8 mouse cellular contexts compared by ENCODE assay signal in genomic region chr14:46387357-46387671, GRCm38 (mm10). TPM values are rescaled to one million over a fixed set of nuclear protein-coding genes. Genes with fewer than 3 reads are reported as not detected.
DNase-seq lines count a peak whose midpoint lies in the region; ATAC-seq and TF ChIP-seq lines count a peak whose summit lies in the region.

No protein-coding gene starts in this region.

- peak; percentile 96 for DNase-seq in kidney, postnatal 0 days (ENCODE audit: low spot score)
- peak; percentile 91 for DNase-seq in lung, postnatal 25 days (ENCODE audit: low spot score)
- DNase-seq in cerebellum, adult 8-10 months, result no peak

- H3K4me1 ChIP-seq in megakaryocyte, embryonic 14.5 days, result peaks cover 18% of the 10 kb centered on the region; the same call in 1 of the 2 replicates
- H3K4me1 ChIP-seq in embryonic facial prominence, embryonic 12.5 days, result peaks cover 27% of the 10 kb centered on the region
- peaks cover 37% of the 10 kb centered on the region for H3K4me1 ChIP-seq in heart, embryonic 13.5 days
- peaks cover 18% of the 10 kb centered on the region; the same call in 1 of the 2 replicates for H3K4me1 ChIP-seq in kidney, postnatal 0 days (replicated peaks; ENCODE audit: insufficient read depth, low read length)
- H3K4me1 ChIP-seq in small intestine, adult 2 months (ENCODE audit: control insufficient read depth, insufficient read depth, insufficient read length, low read length), result no peaks in the 10 kb centered on the region; the same call in 1 of the 2 replicates

- ATAC-seq in megakaryocyte, adult 5-6 weeks (ENCODE audit: poor library complexity, severe bottlenecking), result no peak
- peak; percentile 74 for ATAC-seq in embryonic facial prominence, embryonic 12.5 days (ENCODE audit: insufficient number of reproducible peaks, insufficient read depth, low FRiP score, low TSS enrichment)
- ATAC-seq in heart, embryonic 13.5 days (ENCODE audit: extremely low read depth, insufficient number of reproducible peaks, low FRiP score, low TSS enrichment), result peak; percentile 56; the same call in 1 of the 2 replicates
- ATAC-seq in kidney, postnatal 0 days (replicated peaks; ENCODE audit: low FRiP score, low read depth), result peak; percentile 88

- H3K27me3 ChIP-seq in megakaryocyte, embryonic 14.5 days (replicated peaks), result peaks cover 81% of the 10 kb centered on the region
- peaks cover 28% of the 10 kb centered on the region for H3K27me3 ChIP-seq in embryonic facial prominence, embryonic 12.5 days
- peaks cover 46% of the 10 kb centered on the region for H3K27me3 ChIP-seq in heart, embryonic 13.5 days (replicated peaks)
- H3K27me3 ChIP-seq in kidney, postnatal 0 days (ENCODE audit: insufficient read depth, low read length), result no peaks in the 10 kb centered on the region
- peaks cover 45% of the 10 kb centered on the region for H3K27me3 ChIP-seq in small intestine, adult 2 months (ENCODE audit: control insufficient read depth, insufficient read depth, low read length)

- H3K9me3 ChIP-seq in megakaryocyte, embryonic 14.5 days, result peaks cover 15% of the 10 kb centered on the region; the same call in 1 of the 2 replicates
- no peaks in the 10 kb centered on the region for H3K9me3 ChIP-seq in embryonic facial prominence, embryonic 12.5 days
- H3K9me3 ChIP-seq in heart, embryonic 13.5 days, result no peaks in the 10 kb centered on the region
- H3K9me3 ChIP-seq in kidney, postnatal 0 days (replicated peaks; ENCODE audit: low read length), result no peaks in the 10 kb centered on the region

- H3K27ac ChIP-seq in embryonic facial prominence, embryonic 12.5 days, result peak overlapping the region; percentile 93
- peak overlapping the region; percentile 92 for H3K27ac ChIP-seq in heart, embryonic 13.5 days (replicated peaks)
- H3K27ac ChIP-seq in kidney, postnatal 0 days, result peak overlapping the region; percentile 95
- peak overlapping the region; percentile 55 for H3K27ac ChIP-seq in small intestine, adult 2 months (ENCODE audit: insufficient read depth, low read depth, low read length)

- TF ChIP-seq CTCF in kidney, postnatal 0 days (IDR thresholded peaks at IDR 0.05; ENCODE audit: low read depth), result no peak
- no peak for TF ChIP-seq CTCF in small intestine, adult 2 months (IDR thresholded peaks at IDR 0.05; ENCODE audit: extremely low read depth, insufficient read length, insufficient replicate concordance, low read depth, low read length)

- WGBS in embryonic facial prominence, embryonic 12.5 days, result under 1% methylated on average over 27 of the region's 27 CpGs
- WGBS in heart, embryonic 13.5 days, result 0% methylated on average over 27 of the region's 27 CpGs
- under 1% methylated on average over 27 of the region's 27 CpGs for whole genome bisulfite sequencing in kidney, postnatal 0 days
- WGBS in small intestine, adult 2 months, result under 1% methylated on average over 27 of the region's 27 CpGs

- peak overlapping the region; percentile 87 for H3K4me3 ChIP-seq in megakaryocyte, embryonic 14.5 days (replicated peaks)
- peak overlapping the region; percentile 60 for H3K4me3 ChIP-seq in embryonic facial prominence, embryonic 12.5 days
- peak overlapping the region; percentile 70 for H3K4me3 ChIP-seq in heart, embryonic 13.5 days
- H3K4me3 ChIP-seq in kidney, postnatal 0 days (replicated peaks; ENCODE audit: low read depth, low read length), result peak overlapping the region; percentile 56
- H3K4me3 ChIP-seq in small intestine, adult 2 months (ENCODE audit: low read depth, low read length), result peak overlapping the region; percentile 67

- TF ChIP-seq POLR2A in small intestine, adult 2 months (IDR thresholded peaks at IDR 0.05; ENCODE audit: low read depth, low read length), result no peak

- H3K4me2 ChIP-seq in embryonic facial prominence, embryonic 12.5 days (replicated peaks), result peak overlapping the region; percentile 72
- peak overlapping the region; percentile 85 for H3K4me2 ChIP-seq in heart, embryonic 13.5 days
- peak overlapping the region; percentile 72 for H3K4me2 ChIP-seq in kidney, postnatal 0 days (ENCODE audit: low read length)

- no peaks in the 10 kb centered on the region for H3K36me3 ChIP-seq in megakaryocyte, embryonic 14.5 days (replicated peaks; ENCODE audit: low read length)
- H3K36me3 ChIP-seq in embryonic facial prominence, embryonic 12.5 days, result peaks cover 16% of the 10 kb centered on the region
- peaks cover 13% of the 10 kb centered on the region for H3K36me3 ChIP-seq in heart, embryonic 13.5 days
- peaks cover 7% of the 10 kb centered on the region; the same call in 1 of the 2 replicates for H3K36me3 ChIP-seq in kidney, postnatal 0 days (ENCODE audit: insufficient read depth, low read length)
- H3K36me3 ChIP-seq in small intestine, adult 2 months (ENCODE audit: control insufficient read depth, insufficient read depth, low read length), result peaks cover 3% of the 10 kb centered on the region

- H3K9ac ChIP-seq in embryonic facial prominence, embryonic 12.5 days, result peak overlapping the region; percentile 71
- H3K9ac ChIP-seq in heart, embryonic 13.5 days, result peak overlapping the region; percentile 86
- peak overlapping the region; percentile 69 for H3K9ac ChIP-seq in kidney, postnatal 0 days (ENCODE audit: low read depth, low read length)

RNA-seq across cellular contexts. Expression of gene Bmp4, which starts 3.2 kb away (rescaled TPM):
- not detected in 2 replicates for polyA plus RNA-seq in megakaryocyte, embryonic 14.5 days (2012; ENCODE audit: insufficient read depth, low replicate concordance)
- 0.74 TPM in 1 of 2 replicates, not detected in the other for total RNA-seq in megakaryocyte, adult 5-6 weeks (2015)
- total RNA-seq in megakaryocyte, adult 5-6 weeks (2017), result not detected in 2 replicates
- polyA plus RNA-seq in embryonic facial prominence, embryonic 12.5 days (2016; fragmentation: Nextera tagmentation; extraction: Ambion mirVana), result 41.5 and 45.7 TPM in 2 replicates
- 23.7 and 23.9 TPM in 2 replicates for polyA plus RNA-seq in heart, embryonic 13.5 days (2015; fragmentation: Nextera tagmentation; extraction: Ambion mirVana)
- polyA plus RNA-seq in kidney, postnatal 0 days (2015; fragmentation: Nextera tagmentation; extraction: Ambion mirVana), result 21.3 and 24.1 TPM in 2 replicates
- 19.4 and 37.1 TPM in 2 replicates for polyA plus RNA-seq in small intestine, adult 2 months (2012; rRNA removed)

RNA-seq across cellular contexts. Expression of gene Gm15217, which starts 8.1 kb away (rescaled TPM):
- polyA plus RNA-seq in megakaryocyte, embryonic 14.5 days (2012; ENCODE audit: insufficient read depth, low replicate concordance), result not detected in 2 replicates
- not detected in 2 replicates for total RNA-seq in megakaryocyte, adult 5-6 weeks (2015)
- not detected in 2 replicates for total RNA-seq in megakaryocyte, adult 5-6 weeks (2017)
- polyA plus RNA-seq in embryonic facial prominence, embryonic 12.5 days (2016; fragmentation: Nextera tagmentation; extraction: Ambion mirVana), result 0.23 and 0.36 TPM in 2 replicates
- polyA plus RNA-seq in heart, embryonic 13.5 days (2015; fragmentation: Nextera tagmentation; extraction: Ambion mirVana), result not detected in 2 replicates
- 4.5 and 6.4 TPM in 2 replicates for polyA plus RNA-seq in kidney, postnatal 0 days (2015; fragmentation: Nextera tagmentation; extraction: Ambion mirVana)
- not detected in 2 replicates for polyA plus RNA-seq in small intestine, adult 2 months (2012; rRNA removed)

Comparison
In these comparisons a context has a peak if more than half of its experiments do, and no peak if none do; other contexts are left out.
1. RNA of gene Bmp4, which starts 3.2 kb away (polyA plus RNA-seq): 41.5 to 45.7 TPM in embryonic facial prominence, embryonic 12.5 days, 19.4 to 37.1 TPM in small intestine, adult 2 months, 23.7 to 23.9 TPM in heart, embryonic 13.5 days and 21.3 to 24.1 TPM in kidney, postnatal 0 days; not detected in megakaryocyte, embryonic 14.5 days; every median in the first group is over 10 times any median in the second.
2. Peak in every context shown above with its lines, with median percentiles within 50 percentile points of each other: H3K4me3 ChIP-seq, H3K27ac ChIP-seq, H3K4me2 ChIP-seq and H3K9ac ChIP-seq.